Mouse (Mus musculus) midbrain, embryonic 11.5 days (tissue): ENCODE measurements around the gene Slc25a45. TPM values are rescaled to one million over a fixed set of nuclear protein-coding genes. Genes with fewer than 3 reads are reported as not detected.
A peak's percentile ranks its signal among the peaks of the same experiment; 100 is the strongest.

ENCODE experiments used
- ATAC-seq: fragments of 200-750 bp; cut with Nextera tagmentation; 2 replicates; pipeline ENCODE4 v1.8.0; 2017; ENCODE audit warnings: moderate TSS enrichment, moderate library complexity; ENCODE audit not compliant: low FRiP score
- DNase-seq: peaks from one replicate; pipeline ENCODE4 v3.0.0; 2015; ENCODE audit warnings: low spot score; ENCODE audit errors: missing footprints
- H3K27ac ChIP-seq: fragments of 300-500 bp; sonication (generic); 2 replicates; pipeline ENCODE4 v1.5.1; 2014; ENCODE audit warnings: low read depth, low read length
- H3K27me3 ChIP-seq: fragments of 300-500 bp; sonication (generic); 2 replicates; pipeline ENCODE4 v1.6.1; 2014; ENCODE audit warnings: mild to moderate bottlenecking, low read length, moderate library complexity, mixed read lengths; ENCODE audit not compliant: control insufficient read depth, insufficient read depth
- H3K36me3 ChIP-seq: fragments of 300-500 bp; sonication (generic); 2 replicates; pipeline ENCODE4 v1.6.1; 2014; ENCODE audit warnings: mild to moderate bottlenecking, low read length, moderate library complexity, mixed read lengths; ENCODE audit not compliant: control insufficient read depth, insufficient read depth
- H3K4me1 ChIP-seq: fragments of 300-500 bp; sonication (generic); 2 replicates; pipeline ENCODE4 v1.6.1; 2014; ENCODE audit warnings: low read length; ENCODE audit not compliant: control insufficient read depth, insufficient read depth
- H3K4me2 ChIP-seq: fragments of 300-500 bp; sonication (generic); 2 replicates; pipeline ENCODE4 v1.6.1; 2014; ENCODE audit warnings: mild to moderate bottlenecking, moderate library complexity
- H3K4me3 ChIP-seq: fragments of 300-500 bp; sonication (generic); 2 replicates; pipeline ENCODE4 v1.5.1; 2014; ENCODE audit warnings: low read depth, low read length
- H3K9ac ChIP-seq: fragments of 300-500 bp; sonication (generic); 2 replicates; pipeline ENCODE4 v1.6.1; 2014; ENCODE audit warnings: low read length
- H3K9me3 ChIP-seq: fragments of 300-500 bp; sonication (generic); 2 replicates; pipeline ENCODE4 v1.6.1; 2016; ENCODE audit warnings: low read length; ENCODE audit not compliant: control insufficient read depth
- WGBS: fragments of 180-500 bp; shearing (Covaris S2); extraction: QIAGEN DNeasy Blood & Tissue Kit; methylation state at CpG from one replicate; pipeline ENCODE4 v1.1.7; 2014; 5-methylcytosine and 5-hydroxymethylcytosine counted together
- polyA plus RNA-seq: library from polyadenylated mRNA; unstranded; fragments of >200 nt; fragmentation: Nextera tagmentation; extraction: Ambion mirVana; gene quantifications from 2 replicates; pipeline ENCODE4 v1.2.1, GENCODE M21; 2014

Slc25a45 gene
- polyA plus RNA-seq, 1 experiment from 2014 or later = 1.8 TPM

GRCm38 (mm10) chr19:5892735-5893134 is 15.1 kb downstream of the Slc25a45 start:
- peak overlapping the region; percentile 81 for H3K4me2 ChIP-seq
- no peak overlapping the region for H3K27ac ChIP-seq
- H3K4me1 ChIP-seq = peaks cover 15% of the 10 kb centered on the region
- H3K4me3 ChIP-seq = peak overlapping the region; percentile 68
- peak overlapping the region; percentile 87 for H3K9ac ChIP-seq
- no peaks in the 10 kb centered on the region for H3K9me3 ChIP-seq
- ATAC-seq (no peak), DNase-seq (no peak)
- WGBS = 91% methylated on average over 13 of the region's 13 CpGs
- no peaks in the 10 kb centered on the region for H3K27me3 ChIP-seq
- peaks cover 8% of the 10 kb centered on the region for H3K36me3 ChIP-seq

- Histone ChIP-seq H3K27me3 (no peaks in the 10 kb centered on the region), H3K4me3 (peak overlapping the region; percentile 68), H3K4me1 (peaks cover 15% of the 10 kb centered on the region), H3K9me3 (no peaks in the 10 kb centered on the region), H3K9ac (peak overlapping the region; percentile 87), H3K27ac (peak overlapping the region; percentile 51; the same call in 1 of the 2 replicates), H3K36me3 (peaks cover 11% of the 10 kb centered on the region), H3K4me2 (peak overlapping the region; percentile 81)
- ATAC-seq (0 out of 2 replicates have a peak, but pooled peaks have one; percentile 1), DNase-seq (peak; percentile 88)
- 7% methylated on average over 31 of the region's 31 CpGs for WGBS
Measured at GRCm38 (mm10) chr19:5893282-5894001, 15.8 kb downstream of the Slc25a45 start.

- H3K4me3 ChIP-seq = peak within 1 kb of the TSS; percentile 68
- peak within 1 kb of the TSS; percentile 51; the same call in 1 of the 2 replicates for H3K27ac ChIP-seq
- 6% methylated on average over 36 of the region's 36 CpGs for WGBS
- H3K4me2 ChIP-seq = peak within 1 kb of the TSS; percentile 81
- no peaks in the 10 kb centered on the region for H3K27me3 ChIP-seq
- peak within 1 kb of the TSS; percentile 87 for H3K9ac ChIP-seq
- ATAC-seq (peak; percentile 96), DNase-seq (peak; percentile 99)
- peaks cover 14% of the 10 kb centered on the region for H3K36me3 ChIP-seq
- H3K4me1 ChIP-seq = peaks cover 15% of the 10 kb centered on the region
- no peaks in the 10 kb centered on the region for H3K9me3 ChIP-seq
Measured at GRCm38 (mm10) chr19:5894002-5894678, 16.5 kb downstream of the Slc25a45 start, which contains the start of gene Tigd3. Gene Tigd3 (minus strand): TSS chr19:5894149.

- no peak overlapping the region for H3K4me3 ChIP-seq
- no peak overlapping the region for H3K27ac ChIP-seq
- no peak for ATAC-seq
- no peak overlapping the region for H3K4me2 ChIP-seq
- WGBS = 90% methylated on average over 3 of the region's 3 CpGs
- no peaks in the 10 kb centered on the region for H3K27me3 ChIP-seq
- H3K4me1 ChIP-seq = peaks cover 16% of the 10 kb centered on the region
- H3K9me3 ChIP-seq = no peaks in the 10 kb centered on the region
- H3K9ac ChIP-seq = no peak overlapping the region
- H3K36me3 ChIP-seq = peaks cover 33% of the 10 kb centered on the region
- no peak for DNase-seq
Measured at GRCm38 (mm10) chr19:5907275-5907674, 29.7 kb downstream of the Slc25a45 start.

- Histone ChIP-seq H3K27me3 (no peaks in the 10 kb centered on the region), H3K9ac (0 out of 2 replicates have a peak overlapping the region, but pooled peaks have one; percentile 6), H3K4me3 (no peak overlapping the region), H3K4me1 (peaks cover 22% of the 10 kb centered on the region), H3K36me3 (peaks cover 11% of the 10 kb centered on the region), H3K9me3 (no peaks in the 10 kb centered on the region), H3K27ac (no peak overlapping the region), H3K4me2 (peak overlapping the region; percentile 8; the same call in 1 of the 2 replicates)
- no peak for ATAC-seq
- WGBS = 71% methylated on average over 6 of the region's 6 CpGs
- peak; percentile 78 for DNase-seq
Measured at GRCm38 (mm10) chr19:5910221-5910620, 32.6 kb downstream of the Slc25a45 start.

- no peak for ATAC-seq
Measured at GRCm38 (mm10) chr19:5911430-5912102, 34.0 kb downstream of the Slc25a45 start.

GRCm38 (mm10) chr19:5912103-5913006 is 34.7 kb downstream of the Slc25a45 start:
- Histone ChIP-seq H3K27me3 (no peaks in the 10 kb centered on the region), H3K4me1 (peaks cover 22% of the 10 kb centered on the region), H3K9me3 (no peaks in the 10 kb centered on the region), H3K27ac (peak overlapping the region; percentile 10; the same call in 1 of the 2 replicates), H3K9ac (peak overlapping the region; percentile 81), H3K4me2 (peak overlapping the region; percentile 62), H3K4me3 (peak overlapping the region; percentile 69), H3K36me3 (0 out of 2 replicates have a peak, but pooled peaks cover 3% of the 10 kb centered on the region)
- ATAC-seq (peak; percentile 93), DNase-seq (peak; percentile 100)
- WGBS = under 1% methylated on average over 59 of the region's 59 CpGs

More at GRCm38 (mm10) chr19:5911430-5912102, 34.0 kb downstream of the Slc25a45 start:
- Histone ChIP-seq H3K4me1 (peaks cover 22% of the 10 kb centered on the region), H3K9me3 (no peaks in the 10 kb centered on the region), H3K4me2 (peak overlapping the region; percentile 62), H3K27ac (no peak overlapping the region; the same call in 1 of the 2 replicates), H3K4me3 (peak overlapping the region; percentile 69), H3K27me3 (no peaks in the 10 kb centered on the region), H3K9ac (peak overlapping the region; percentile 81), H3K36me3 (peaks cover 4% of the 10 kb centered on the region; the same call in 1 of the 2 replicates)
- DNase-seq = no peak
- WGBS = 10% methylated on average over 14 of the region's 14 CpGs
